Mouse (Mus musculus): ENCODE data around the gene Ripply3.
A peak's percentile ranks its signal among the peaks of the same experiment; 100 is the strongest.
"Not testable (repeated sequence)": the region's sequence is repeated elsewhere in the genome, so short reads cannot be mapped to it uniquely, and the experiment has no call there.

Ripply3 gene

DNA sequence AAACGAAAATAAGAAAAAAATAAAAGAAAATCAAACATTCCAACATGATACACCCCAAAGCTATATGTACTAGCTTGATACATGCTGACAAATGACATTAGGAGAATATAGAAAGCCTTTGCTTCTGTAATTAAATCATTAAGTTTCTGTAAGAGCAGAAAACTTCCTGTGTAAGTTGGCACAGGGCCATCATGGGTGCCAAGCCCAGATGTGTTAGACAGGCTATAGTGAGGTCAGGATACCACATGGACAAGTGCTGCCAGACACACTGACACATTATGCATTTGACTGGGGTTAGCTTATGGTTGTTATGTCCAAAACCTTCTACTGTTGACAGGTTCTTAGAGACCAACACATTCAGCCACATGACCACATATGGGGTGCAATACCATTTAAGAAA is 13.0 kb upstream of the Ripply3 start:
- DNase-seq = peak in 1 of 2 experiments; percentile 16

DNA sequence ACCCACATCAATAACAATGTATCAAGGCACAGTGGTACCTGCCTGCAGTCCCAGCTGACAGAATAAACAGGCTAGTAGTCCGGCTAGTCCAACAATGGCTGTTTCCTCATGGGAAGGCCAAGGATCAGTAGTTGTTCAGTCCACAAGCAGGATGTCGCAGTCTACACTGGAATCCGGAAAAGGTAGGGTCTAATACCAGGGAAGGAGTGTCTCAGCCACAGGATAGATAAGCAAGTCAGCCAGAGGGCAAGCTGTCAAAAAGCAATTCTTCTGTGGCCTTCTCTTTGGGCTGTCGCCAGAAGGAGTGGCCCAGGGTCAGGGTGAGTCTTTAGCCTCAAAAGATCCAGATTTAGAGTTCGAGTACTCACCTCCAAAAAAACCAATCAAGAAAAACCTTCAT is 10.5 kb upstream of the Ripply3 start:
- no peak for DNase-seq

DNA sequence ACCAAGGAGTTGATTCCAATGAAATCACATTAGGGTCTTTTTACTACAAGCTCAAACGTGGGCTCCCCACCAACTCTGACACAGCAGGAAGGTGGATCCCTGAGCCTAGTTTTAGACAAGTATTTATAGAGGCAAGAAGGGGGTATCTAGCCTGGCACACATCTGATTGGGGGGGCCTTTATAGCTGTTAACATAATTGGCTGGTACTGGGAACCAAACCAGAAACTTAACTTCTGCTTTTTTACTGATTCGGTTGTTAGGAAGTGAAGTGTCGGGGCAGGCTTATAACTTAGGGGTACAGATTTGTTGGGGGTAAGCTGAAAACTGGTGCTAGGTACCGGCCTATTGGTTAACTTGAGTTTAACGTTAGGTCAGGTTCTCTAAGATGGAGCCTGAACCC is 8.0 kb upstream of the Ripply3 start:
- DNase-seq = no peak

DNA sequence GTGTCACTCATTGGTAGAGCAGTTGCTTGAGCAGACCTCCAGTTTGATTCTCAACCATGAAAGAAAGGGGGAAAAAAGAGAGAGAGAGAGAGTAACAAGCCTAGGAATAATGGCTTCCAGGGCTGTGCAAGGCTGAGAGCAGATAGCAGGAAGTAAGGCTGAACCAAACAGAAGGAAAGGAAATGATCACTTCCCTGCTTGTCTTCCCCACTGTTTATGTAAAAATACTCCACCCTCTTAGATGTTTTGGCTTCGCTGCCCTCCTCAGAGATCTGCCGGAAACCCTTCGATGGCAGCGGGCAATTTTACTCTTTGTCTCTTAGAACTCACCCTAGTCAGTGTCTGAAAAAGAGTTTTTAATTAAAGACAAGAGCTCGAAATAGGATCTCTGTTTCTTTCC is 4.5 kb upstream of the Ripply3 start:
- DNase-seq = no peak

DNA sequence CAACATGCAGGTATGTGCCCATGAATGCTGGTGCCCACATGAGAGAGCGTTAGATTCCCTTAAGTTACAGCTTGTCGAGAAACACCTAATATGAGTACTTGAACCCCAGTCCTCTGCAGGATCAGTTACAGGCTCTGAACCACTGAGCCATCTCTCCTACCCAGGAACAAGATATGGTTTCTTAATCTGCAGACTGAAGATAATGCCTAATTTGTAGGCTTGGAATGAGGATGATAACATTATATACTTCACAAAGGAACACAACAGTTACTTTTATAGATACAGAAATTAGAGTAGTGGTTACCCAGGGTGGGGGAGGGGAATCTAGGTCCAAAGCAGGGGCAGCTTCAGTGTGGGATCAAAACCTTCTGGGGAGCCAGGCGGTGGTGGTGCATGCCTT is 2.2 kb upstream of the Ripply3 start:
- DNase-seq = no peak

DNA sequence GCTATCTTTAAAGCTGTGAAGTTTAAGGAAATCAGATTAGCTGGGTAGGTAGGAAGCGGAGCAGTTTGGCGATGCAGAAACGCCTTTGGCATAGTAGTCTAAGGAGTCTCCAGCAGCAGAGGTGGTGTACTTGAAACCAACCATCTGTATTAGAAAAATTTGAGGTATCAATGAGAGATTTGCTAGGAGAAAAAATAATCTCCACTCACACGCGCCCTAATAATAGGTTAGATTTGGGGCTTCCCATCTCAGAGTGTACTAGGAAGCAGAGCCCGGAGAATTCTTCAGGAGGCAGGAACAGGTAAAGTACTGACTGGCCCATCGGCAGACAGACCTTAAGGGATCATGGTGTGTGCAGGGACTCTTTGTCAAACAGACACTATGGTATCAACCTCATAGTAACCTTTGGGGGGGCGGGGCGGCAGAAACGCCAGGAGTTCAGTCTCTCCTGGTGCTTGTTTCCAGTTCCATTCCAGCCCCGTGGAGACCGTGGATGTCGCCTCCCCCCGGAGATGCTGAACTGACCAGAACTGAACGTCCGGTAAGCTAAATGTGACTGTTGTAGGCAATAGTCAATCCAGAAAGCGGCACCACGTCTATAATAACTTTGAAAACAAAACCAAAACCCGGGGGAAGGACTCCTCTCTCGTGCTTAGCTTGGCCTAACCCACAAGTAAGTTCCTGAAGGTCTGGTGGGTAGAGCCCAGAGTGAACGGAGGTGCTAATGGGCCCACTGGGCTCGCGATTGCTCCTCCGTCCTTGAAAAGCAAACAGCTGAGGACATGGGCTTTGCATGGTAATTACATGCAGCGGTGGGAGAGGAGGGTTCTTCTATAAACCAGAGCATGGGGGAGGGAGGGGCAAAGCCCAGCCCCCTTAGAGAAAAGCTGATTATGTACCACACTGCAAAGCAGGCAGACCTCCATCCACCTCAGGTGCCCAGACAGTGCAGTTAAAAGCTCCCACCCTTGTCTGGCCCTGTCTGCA is 954 bp downstream of the Ripply3 start:
- peak in 1 of 2 experiments; percentile 6 for DNase-seq

DNA sequence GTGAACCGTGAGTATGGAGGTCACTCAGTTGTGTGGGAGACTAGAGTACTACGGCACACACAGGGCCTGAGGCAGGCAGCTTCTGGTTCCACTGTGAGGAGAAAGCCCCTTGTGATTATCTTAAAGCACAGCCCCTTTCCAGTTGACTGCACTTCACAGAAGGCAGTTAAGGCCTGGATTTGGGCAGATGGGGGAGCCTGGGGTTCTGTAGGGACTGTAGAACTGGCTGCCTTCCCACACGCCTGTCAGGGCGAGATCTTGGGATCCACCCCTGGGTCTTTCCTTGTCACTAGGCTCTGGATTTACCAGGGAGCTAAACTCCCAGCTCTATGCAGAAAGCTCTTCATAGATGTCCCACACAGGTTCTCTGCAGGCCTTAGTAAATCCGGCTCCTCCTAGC is 2.2 kb downstream of the Ripply3 start:
- DNase-seq = peak in 1 of 2 experiments; percentile 16

DNA sequence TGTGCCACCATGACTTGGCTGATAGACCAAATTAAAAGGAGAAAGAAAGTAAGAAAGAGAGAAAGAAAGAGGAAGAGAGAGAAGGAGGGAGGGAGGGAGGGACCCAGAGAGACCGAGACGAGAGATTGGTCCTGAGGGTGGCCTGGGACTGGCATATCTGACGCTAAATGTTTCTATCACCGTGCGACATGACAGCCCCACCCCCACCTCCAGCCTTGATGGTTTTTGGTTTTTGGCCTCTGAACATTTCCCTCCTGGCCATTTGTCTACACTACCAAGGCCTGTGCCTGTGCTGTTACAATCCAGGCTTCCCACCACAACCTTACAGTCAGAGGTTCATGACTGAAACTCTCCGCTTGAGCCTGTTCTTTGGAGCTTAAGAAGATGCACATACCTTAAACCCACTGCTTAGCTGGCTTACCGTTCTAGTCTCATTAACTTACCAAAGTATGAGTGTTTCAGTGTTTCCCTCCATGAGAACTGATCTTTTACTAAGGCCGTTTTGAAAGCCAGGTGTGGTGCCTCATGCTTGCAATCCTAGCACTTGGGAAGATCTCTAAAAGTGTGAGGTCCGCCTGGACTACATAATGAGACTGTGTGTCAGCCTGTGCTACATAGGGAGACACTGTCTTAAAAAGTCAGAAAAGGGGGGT is 3.1 kb downstream of the Ripply3 start:
- DNase-seq = no peak

DNA sequence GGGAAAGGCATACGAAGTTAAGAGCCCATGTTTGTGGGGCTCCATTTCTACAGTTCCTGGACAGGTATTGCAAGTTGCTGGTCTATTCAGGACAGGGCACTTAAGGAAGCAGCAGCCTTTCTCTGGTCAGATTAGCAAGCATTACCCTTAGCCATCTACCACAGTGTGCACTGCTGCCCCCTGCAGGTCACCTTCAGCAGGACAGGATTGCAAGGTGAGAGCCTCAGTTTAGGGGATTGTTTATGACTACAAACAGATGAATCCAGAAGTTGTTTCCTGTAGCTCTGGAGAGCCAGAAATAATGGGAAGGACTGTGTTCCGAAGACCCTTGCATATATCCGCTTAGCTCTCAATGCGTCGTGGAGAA is 3.6 kb downstream of the Ripply3 start:
- peak; percentile 72 to 81 for DNase-seq

DNA sequence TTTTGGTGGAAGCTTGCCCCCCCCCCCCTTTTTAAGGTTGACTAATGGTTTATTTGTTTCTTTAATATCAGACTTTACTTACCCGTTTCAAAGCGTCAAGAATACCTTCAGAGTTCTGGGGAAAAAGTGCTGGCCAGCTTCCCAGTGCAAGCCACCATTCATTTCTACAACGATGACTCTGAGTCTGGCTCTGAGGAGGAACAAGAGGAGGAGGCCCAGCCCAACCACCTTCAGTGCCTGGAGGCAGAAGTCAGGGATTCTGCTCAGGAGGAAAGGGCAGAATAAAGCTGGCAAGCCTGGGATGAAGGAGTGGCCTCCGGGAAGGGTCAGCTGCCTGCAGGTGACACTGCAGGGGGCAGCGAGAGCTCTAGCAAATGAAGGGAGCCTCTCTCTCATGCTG is 7.4 kb downstream of the Ripply3 start:
- DNase-seq = no peak

DNA sequence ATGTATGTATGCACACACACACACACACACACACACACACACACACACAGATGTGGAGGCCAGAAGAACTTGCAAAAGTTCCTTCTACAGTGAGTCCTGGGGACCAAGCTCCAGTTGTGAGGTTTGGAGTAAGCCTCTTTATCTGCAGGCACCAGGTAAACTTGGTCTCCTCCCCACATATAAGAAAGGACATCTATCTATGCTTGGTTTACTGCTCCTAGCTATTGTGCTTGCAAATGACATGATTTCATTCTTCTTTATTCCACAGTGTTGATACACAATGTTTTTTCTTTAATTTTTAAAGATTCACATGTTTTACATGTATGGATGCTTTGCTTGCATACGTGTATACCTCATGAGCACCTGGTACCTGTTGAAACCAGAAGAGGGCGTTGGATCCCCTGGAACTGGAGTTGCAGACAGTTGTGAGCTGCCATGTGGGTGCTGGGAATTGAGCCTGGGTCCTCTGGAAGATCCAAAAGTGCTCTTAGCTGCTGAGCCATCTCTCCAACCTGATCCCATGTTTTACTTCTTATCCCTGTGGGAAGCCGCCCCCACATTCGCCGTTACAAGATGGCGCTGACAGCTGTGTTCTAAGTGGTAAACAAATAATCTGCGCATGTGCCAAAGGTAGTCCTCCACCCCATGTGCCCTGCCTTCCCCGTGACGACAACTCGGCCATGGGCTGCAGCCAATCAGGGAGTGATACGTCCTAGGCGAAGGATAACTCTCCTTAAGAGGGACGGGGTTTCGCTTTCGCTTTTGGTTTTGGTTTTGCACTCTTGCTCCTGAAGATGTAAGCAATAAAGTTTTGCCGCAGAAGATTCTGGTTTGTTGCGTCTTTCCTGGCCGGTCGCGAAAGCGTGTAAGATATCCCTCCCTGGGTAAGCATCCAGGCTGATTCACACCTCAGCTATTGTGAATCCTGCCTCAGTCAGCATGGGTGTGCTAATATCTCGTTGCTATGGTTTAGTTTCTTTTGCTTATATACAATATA is 11.2 kb downstream of the Ripply3 start:
- DNase-seq = not testable (repeated sequence)

DNA sequence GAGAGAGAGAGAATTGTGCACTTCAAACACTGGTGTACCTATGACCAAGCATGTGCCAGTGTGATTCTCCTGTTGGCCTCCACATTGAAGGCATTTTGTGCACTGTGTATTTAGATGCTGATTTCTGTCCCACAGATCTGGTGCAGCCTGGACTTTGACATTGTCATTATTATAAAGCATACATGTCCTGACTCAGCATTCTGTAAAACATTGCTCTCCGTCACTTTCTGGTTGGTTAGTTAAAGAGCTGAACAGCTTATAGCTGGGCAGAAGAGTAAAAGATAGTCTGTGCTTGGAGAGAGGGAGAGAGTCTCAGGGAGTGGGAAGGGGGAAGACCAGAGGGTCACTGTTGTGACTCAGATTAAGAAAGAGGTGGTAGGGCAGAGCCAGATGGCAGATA is 17.5 kb downstream of the Ripply3 start:
- no peak for DNase-seq

DNA sequence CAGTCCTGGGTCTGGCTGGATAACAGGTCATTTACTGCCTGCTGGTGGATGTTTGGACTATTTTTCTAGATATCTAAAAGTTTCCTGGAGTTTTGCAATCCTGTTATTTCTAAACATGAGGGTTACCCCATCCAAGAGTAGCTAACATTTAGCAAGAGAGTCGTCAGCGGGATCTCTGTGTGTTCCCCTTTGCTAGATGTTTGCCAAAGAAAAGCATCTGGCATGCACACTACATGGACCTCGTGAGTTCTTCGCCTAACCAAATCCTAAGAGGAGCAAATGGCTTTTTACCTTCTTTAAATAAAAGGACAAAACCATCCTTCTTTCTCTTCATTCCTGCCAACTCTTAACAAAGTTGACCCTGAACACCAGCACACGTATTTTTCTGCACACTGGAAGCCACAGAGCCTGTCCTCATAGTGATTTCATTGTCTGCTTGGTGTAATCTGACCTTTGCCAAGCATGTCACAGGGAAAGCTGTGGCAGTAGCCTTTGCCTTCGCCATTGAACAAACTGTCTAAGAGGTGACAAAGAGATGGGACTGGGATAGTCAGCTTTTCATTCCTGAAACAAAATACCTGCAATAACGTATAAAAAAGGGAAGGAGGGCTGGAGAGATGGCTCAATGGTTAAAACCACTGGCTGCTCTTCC is 19.0 kb downstream of the Ripply3 start:
- no peak for DNase-seq

DNA sequence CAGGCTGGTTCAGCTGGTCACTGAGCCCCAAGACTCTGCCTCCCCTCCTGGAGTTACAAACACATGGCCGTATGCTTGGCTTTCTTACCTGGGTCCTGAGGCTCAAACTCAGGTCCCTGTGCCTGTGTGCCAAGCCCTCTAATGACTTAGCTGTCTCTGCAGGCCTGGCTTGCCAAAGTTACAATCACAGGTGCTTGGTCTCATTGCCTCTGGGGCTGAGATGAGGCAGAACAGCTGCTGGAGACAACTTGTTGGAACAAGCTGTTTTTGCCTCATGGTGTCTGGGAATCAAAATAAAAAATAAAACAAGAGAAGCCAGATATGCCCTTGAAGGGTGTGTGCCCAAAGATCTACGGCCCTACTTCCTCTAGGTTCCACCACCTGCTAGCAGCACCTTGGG is 20.6 kb downstream of the Ripply3 start:
- no peak for DNase-seq

DNA sequence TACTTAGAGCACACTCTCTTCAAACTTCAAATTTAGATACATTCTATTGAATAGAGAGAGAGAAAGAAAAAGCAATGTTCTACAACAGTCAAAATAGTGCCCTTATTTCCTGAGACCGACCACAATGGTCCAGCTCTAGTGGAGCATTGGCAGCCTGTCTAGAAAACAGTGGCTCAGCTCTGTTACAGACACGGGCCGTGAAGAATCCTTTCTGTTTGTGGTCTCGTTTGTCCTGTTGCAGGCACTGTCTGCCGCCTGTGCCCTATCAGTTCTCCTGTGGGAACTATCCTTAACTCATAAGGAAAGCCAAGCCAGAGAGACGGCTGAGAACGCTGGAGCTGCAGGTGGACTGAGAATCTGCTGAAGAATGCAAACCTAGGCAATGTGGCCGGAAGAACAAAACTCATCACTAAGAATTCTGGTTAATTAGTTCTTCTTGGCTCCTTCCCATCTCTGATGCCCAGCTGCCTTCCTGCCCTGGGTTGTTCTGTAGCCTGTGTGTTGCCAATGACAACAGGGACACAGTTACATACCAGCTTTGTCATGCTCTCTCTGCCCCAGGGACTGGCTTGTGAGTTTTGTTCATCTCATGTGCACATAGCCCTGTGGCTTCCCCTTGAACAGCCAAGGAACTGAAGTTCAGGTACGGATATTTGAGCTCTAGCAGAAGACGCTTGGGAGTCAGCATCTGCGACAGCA is 21.5 kb downstream of the Ripply3 start:
- peak in 1 of 2 experiments; percentile 20 for DNase-seq

DNA sequence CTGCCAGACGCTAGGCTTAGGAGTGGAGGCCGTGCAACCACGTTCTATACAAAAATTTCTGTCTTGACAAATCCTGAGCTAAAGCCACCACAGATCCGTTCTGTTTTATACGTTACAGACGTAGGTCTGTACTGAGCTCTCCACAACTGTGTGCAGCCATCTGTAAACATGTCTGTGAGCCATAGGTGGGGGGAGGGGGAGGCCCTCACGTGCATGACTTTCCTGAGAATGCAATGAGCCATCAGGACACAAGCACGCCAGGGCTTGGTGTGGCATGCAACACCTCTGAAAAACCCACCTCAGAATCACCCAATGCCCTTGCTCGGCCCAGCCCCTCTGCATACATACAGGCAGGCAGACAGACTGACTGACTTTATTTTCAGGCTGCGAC is 22.1 kb downstream of the Ripply3 start:
- no peak for DNase-seq

DNA sequence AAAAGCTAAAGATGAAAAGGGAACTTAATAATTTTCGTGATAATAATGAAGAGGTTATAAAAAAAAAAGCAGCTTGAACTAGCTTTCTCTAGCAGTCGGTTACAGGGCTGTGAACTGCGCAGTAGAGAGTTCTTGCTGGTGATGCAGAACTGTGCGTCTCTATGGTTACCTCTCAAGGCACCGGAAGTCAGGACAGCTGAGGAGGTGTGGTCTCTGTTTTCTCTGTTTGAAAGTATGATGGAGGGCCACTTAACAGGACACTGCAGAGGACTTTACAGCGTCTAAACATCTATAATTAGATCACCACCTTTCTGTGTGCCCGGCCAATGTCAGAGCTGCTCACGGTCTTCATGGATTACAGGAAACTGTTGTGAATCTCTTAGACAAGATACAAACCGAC is 26.2 kb downstream of the Ripply3 start:
- DNase-seq = no peak

DNA sequence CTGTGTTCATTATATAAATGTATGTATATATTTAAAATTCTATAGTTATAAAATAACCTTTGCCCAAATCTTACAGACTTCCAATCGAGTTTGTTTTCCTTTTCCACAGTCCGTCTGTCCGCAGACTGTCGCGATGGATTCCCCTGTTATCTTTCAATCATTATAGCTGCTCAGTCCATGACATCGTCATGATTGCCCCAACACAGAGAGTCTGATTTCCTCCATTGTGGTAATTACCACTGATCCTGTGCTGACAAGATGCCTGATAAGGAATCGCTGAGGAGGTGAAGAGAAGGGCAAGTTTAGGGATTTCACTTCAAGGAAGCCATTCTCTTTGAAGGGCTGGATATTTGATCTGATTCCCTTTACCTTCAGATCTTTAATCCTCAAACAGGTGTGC is 27.8 kb downstream of the Ripply3 start:
- no peak for DNase-seq

DNA sequence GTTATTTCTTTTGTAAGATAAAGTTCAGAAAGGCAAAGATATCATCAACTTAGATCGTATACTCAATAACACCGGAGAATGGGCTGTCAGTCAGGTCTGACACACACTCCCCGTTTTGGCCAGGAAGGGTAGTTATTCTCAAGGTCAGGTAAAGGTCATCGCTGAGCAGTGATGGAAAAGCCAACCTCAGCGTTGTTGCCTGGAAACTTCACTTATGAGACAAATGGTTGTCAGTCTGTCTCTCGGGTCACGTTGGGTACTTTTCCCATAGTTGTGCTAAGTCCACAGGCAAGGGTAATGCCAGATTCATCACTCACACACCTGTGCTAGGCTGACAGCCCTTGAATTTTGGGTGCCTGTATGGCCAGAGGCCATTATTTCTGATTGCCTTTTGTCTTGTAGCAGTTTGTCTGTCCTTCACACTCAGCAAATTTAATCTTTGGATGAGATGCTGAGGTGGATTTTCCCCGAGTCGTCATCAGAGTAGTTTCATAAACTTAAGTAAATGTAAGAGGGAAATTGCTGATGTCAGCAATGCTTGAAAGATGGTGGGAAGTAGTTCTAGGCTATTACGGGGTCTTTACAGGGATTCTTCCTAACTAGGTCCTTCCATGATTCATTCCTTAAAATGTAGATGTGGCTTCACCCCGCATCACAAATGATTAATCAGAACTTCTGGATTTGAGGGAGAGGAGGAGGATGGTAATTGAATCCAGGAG is 28.7 kb downstream of the Ripply3 start:
- no peak for DNase-seq

DNA sequence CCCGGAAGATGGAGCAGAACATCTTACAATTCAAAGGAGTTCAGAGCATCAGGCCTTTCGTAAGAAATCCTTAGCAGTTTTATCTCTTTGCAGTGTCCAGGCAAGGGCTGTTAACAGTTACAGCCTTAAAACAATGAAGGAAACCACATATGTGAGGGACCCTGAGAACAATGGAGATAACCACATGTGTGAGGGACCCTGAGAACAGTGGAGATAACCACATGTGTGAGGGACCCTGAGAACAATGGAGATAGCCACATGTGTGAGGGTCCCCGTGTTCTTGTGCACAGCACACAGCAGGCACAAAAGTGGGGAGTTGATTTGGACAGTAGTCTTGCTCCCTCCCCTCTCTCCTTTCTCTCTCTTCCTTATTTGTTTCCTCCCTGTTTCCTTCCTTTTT is 29.9 kb downstream of the Ripply3 start:
- no peak for DNase-seq
